Mouse (Mus musculus) C2C12 (cell line): ENCODE data around the gene Gm27029. TPM values are rescaled to one million over a fixed set of nuclear protein-coding genes. Genes with fewer than 3 reads are reported as not detected.
"Not testable (repeated sequence)": the region's sequence is repeated elsewhere in the genome, so short reads cannot be mapped to it uniquely, and the experiment has no call there.

Source experiments
- H3K27me3 ChIP-seq: one replicate; pipeline ENCODE4 v1.6.1; 2011; ENCODE audit not compliant: control insufficient read depth, insufficient read depth, insufficient read length
- H3K36me3 ChIP-seq: one replicate; pipeline ENCODE4 v1.6.1; 2011; ENCODE audit not compliant: control insufficient read depth, insufficient read depth
- H3K4me3 ChIP-seq: one replicate; pipeline ENCODE4 v1.5.1; 2011; ENCODE audit warnings: mild to moderate bottlenecking, control low read depth; ENCODE audit not compliant: poor library complexity, insufficient read depth, severe bottlenecking
- H3K79me2 ChIP-seq: one replicate; pipeline ENCODE4 v1.6.1; 2011; ENCODE audit not compliant: control insufficient read depth, insufficient read depth
- H3K79me3 ChIP-seq: one replicate; pipeline ENCODE4 v1.6.1; 2011; ENCODE audit warnings: low read depth, control low read depth
- H3ac ChIP-seq: one replicate; pipeline ENCODE3; 2011; ENCODE audit warnings: low read depth; ENCODE audit not compliant: control insufficient read depth, insufficient read length
- CEBPB ChIP-seq: IDR thresholded peaks from one replicate; pipeline ENCODE4 v1.6.1; 2011; ENCODE audit warnings: low read depth, mild to moderate bottlenecking, control low read depth, moderate library complexity
- CTCF ChIP-seq: IDR thresholded peaks from one replicate; pipeline ENCODE4 v1.5.1; 2011; ENCODE audit not compliant: control insufficient read depth, insufficient read depth, insufficient read length
- FOSL1 ChIP-seq: IDR thresholded peaks from one replicate; pipeline ENCODE4 v1.8.0; 2011; ENCODE audit warnings: mild to moderate bottlenecking, low read length; ENCODE audit not compliant: poor library complexity, insufficient read depth, severe bottlenecking
- MAX ChIP-seq: IDR thresholded peaks from one replicate; pipeline ENCODE4 v1.6.1; 2011; ENCODE audit warnings: mild to moderate bottlenecking, control low read depth
- MYOD1 ChIP-seq: IDR thresholded peaks from one replicate; pipeline ENCODE4 v1.6.1; 2011; ENCODE audit warnings: low read depth; ENCODE audit not compliant: control insufficient read depth, insufficient read length
- MYOG ChIP-seq: IDR thresholded peaks from one replicate; pipeline ENCODE4 v1.6.1; 2011; ENCODE audit not compliant: control insufficient read depth, insufficient read length; ENCODE audit errors: extremely low read depth
- USF1 ChIP-seq: IDR thresholded peaks from one replicate; pipeline ENCODE4 v1.6.1; 2011; ENCODE audit warnings: low read depth, mild to moderate bottlenecking, control low read depth, moderate library complexity
- polyA plus RNA-seq: library from polyadenylated mRNA; unstranded; fragments of >200 nt; fragmentation: generic; extraction: Trizol; gene quantifications from one replicate; pipeline ENCODE4 v1.2.1, GENCODE M21; 2012; ENCODE audit warnings: missing spikeins

The Gm27029 gene
- polyA plus RNA-seq, 1 experiment, result 5.2 TPM

GRCm38 (mm10) chr11:101442760-101443159 lies 18.2 kb upstream of the Gm27029 start:
- TF ChIP-seq CTCF (no peak), FOSL1 (no peak), MYOD1 (no peak), MAX (no peak), MYOG (no peak), CEBPB (no peak), USF1 (no peak)
- Histone ChIP-seq H3ac (peak overlapping the region; percentile 86), H3K79me3 (peaks cover 29% of the 10 kb centered on the region), H3K27me3 (no peaks in the 10 kb centered on the region), H3K4me3 (peak overlapping the region; percentile 95), H3K36me3 (peaks cover 37% of the 10 kb centered on the region), H3K79me2 (peaks cover 34% of the 10 kb centered on the region)

- Histone ChIP-seq H3ac (peak within 1 kb of the TSS; percentile 86), H3K4me3 (peak within 1 kb of the TSS; percentile 95), H3K79me3 (peaks cover 29% of the 10 kb centered on the region), H3K79me2 (peaks cover 34% of the 10 kb centered on the region), H3K36me3 (peaks cover 37% of the 10 kb centered on the region), H3K27me3 (no peaks in the 10 kb centered on the region)
- TF ChIP-seq MAX (peak; percentile 56), USF1 (peak; percentile 30), CTCF (peak; percentile 60), MYOD1 (no peak), FOSL1 (peak; percentile 15)
These were observed 17.6 kb upstream of the Gm27029 start, which contains the start of gene Rpl27 for GRCm38 (mm10) chr11:101442127-101442693. Rpl27 (plus strand) TSS chr11:101442298.

GRCm38 (mm10) chr11:101441450-101442126 lies 17.0 kb upstream of the Gm27029 start:
- H3K27me3 ChIP-seq, H3ac ChIP-seq: not testable (repeated sequence)
- Histone ChIP-seq H3K4me3 (peak overlapping the region; percentile 21), H3K79me2 (peaks cover 34% of the 10 kb centered on the region), H3K36me3 (peaks cover 37% of the 10 kb centered on the region), H3K79me3 (peaks cover 29% of the 10 kb centered on the region)

- H3K79me2 ChIP-seq, H3K27me3 ChIP-seq: not testable (repeated sequence)
- H3K36me3 ChIP-seq, result peaks cover 34% of the 10 kb centered on the region
These were observed 13.4 kb upstream of the Gm27029 start for GRCm38 (mm10) chr11:101438006-101438405.

GRCm38 (mm10) chr11:101436916-101437315 lies 12.3 kb upstream of the Gm27029 start:
- no peaks in the 10 kb centered on the region for H3K27me3 ChIP-seq
- H3ac ChIP-seq, result no peak overlapping the region
- H3K4me3 ChIP-seq, result no peak overlapping the region
- no peaks in the 10 kb centered on the region for H3K79me3 ChIP-seq
- no peaks in the 10 kb centered on the region for H3K79me2 ChIP-seq
- TF ChIP-seq CTCF, result no peak
- no peak for TF ChIP-seq MYOD1
- TF ChIP-seq FOSL1, result no peak
- no peak for TF ChIP-seq CEBPB
- TF ChIP-seq USF1, result no peak
- TF ChIP-seq MAX, result no peak
- TF ChIP-seq MYOG, result no peak
- peaks cover 38% of the 10 kb centered on the region for H3K36me3 ChIP-seq

More at GRCm38 (mm10) chr11:101438006-101438405, 13.4 kb upstream of the Gm27029 start:
- not testable (repeated sequence) for H3ac ChIP-seq, H3K79me3 ChIP-seq, H3K4me3 ChIP-seq

- H3ac ChIP-seq, result no peak overlapping the region
- H3K36me3 ChIP-seq, result peaks cover 49% of the 10 kb centered on the region
- H3K4me3 ChIP-seq, result no peak overlapping the region
- TF ChIP-seq FOSL1, result no peak
- TF ChIP-seq CTCF, result no peak
- no peak for TF ChIP-seq MAX
- TF ChIP-seq USF1, result no peak
- no peak for TF ChIP-seq MYOD1
- TF ChIP-seq CEBPB, result no peak
- no peak for TF ChIP-seq MYOG
- H3K79me2 ChIP-seq, result no peaks in the 10 kb centered on the region
- no peaks in the 10 kb centered on the region for H3K79me3 ChIP-seq
- H3K27me3 ChIP-seq, result no peaks in the 10 kb centered on the region
These were observed 11.2 kb upstream of the Gm27029 start for GRCm38 (mm10) chr11:101435831-101436230.
